Comparison of ENCODE assay signal across 16 mouse cellular contexts in the genomic region with DNA sequence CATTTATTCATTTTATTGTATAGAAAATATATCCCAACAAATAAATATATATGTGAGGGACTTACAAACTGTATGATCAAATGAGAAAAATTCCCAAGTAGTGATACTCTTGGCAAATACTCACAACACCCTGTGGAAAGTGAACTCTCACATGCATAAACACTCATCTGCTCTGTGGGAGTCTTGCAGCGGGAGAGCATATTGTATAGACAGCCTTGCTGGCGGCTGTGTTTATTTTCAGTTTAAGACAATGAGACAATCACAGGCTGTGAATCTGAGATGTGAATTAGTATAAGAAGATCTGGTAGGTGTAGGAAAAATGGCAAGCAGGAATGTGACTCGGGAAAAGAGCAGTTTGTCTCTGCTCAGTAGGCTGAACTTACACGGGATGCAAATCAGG.
DNase-seq lines count a peak whose midpoint lies in the region; ATAC-seq and TF ChIP-seq lines count a peak whose summit lies in the region.
"Had no signal": no experiment of that assay in that cellular context is flagged by ENCODE, and none has a peak within 500 bp of the region (broad histone marks: within the 10 kb centered on the region; RNA-seq: fewer than 3 reads in every experiment).

No protein-coding gene starts in this region.

- WGBS in midbrain, embryonic 11.5 days: 28% methylated on average over 4 of the region's 4 CpGs
- 9% methylated on average over 4 of the region's 4 CpGs for whole genome bisulfite sequencing in midbrain, embryonic 13.5 days
- WGBS in forebrain, postnatal 0 days: 22% methylated on average over 4 of the region's 4 CpGs

- peak; percentile 50; the same call in 1 of the 2 replicates for ATAC-seq in midbrain, embryonic 11.5 days (ENCODE audit: low FRiP score)
- no peak for ATAC-seq in midbrain, embryonic 13.5 days
- ATAC-seq in forebrain, postnatal 0 days: peak; percentile 65
- ATAC-seq in granulocyte monocyte progenitor cell, adult 5-6 weeks (replicated peaks; ENCODE audit: poor library complexity, severe bottlenecking): no peak
- ATAC-seq: hindbrain, embryonic 16.5 days had no signal

- no peaks in the 10 kb centered on the region for H3K27me3 ChIP-seq in midbrain, embryonic 11.5 days (ENCODE audit: control insufficient read depth, insufficient read depth, low read length)
- no peaks in the 10 kb centered on the region for H3K27me3 ChIP-seq in midbrain, embryonic 13.5 days
- no peaks in the 10 kb centered on the region for H3K27me3 ChIP-seq in forebrain, postnatal 0 days (ENCODE audit: insufficient read depth, low read length)

- H3K4me1 ChIP-seq in midbrain, embryonic 11.5 days (ENCODE audit: control insufficient read depth, insufficient read depth, low read length): peaks cover 5% of the 10 kb centered on the region; the same call in 1 of the 2 replicates
- H3K4me1 ChIP-seq in midbrain, embryonic 13.5 days (replicated peaks): peaks cover 5% of the 10 kb centered on the region; the same call in 1 of the 2 replicates
- no peaks in the 10 kb centered on the region for H3K4me1 ChIP-seq in forebrain, postnatal 0 days (ENCODE audit: insufficient read depth)

- no peaks in the 10 kb centered on the region for H3K36me3 ChIP-seq in midbrain, embryonic 11.5 days (ENCODE audit: control insufficient read depth, insufficient read depth, low read length)
- no peaks in the 10 kb centered on the region for H3K36me3 ChIP-seq in midbrain, embryonic 13.5 days
- no peaks in the 10 kb centered on the region for H3K36me3 ChIP-seq in forebrain, postnatal 0 days (ENCODE audit: insufficient read depth)
- H3K36me3 ChIP-seq: G1E had no signal

- H3K9ac ChIP-seq in midbrain, embryonic 11.5 days (ENCODE audit: low read length): no peak overlapping the region
- no peak overlapping the region for H3K9ac ChIP-seq in midbrain, embryonic 13.5 days (replicated peaks)
- H3K9ac ChIP-seq in forebrain, postnatal 0 days: no peak overlapping the region

- no peak overlapping the region for H3K27ac ChIP-seq in midbrain, embryonic 11.5 days (ENCODE audit: low read depth, low read length)
- H3K27ac ChIP-seq in midbrain, embryonic 13.5 days: no peak overlapping the region
- H3K27ac ChIP-seq in forebrain, postnatal 0 days (ENCODE audit: low read depth, low read length): no peak overlapping the region

- DNase-seq in midbrain, embryonic 11.5 days (ENCODE audit: low spot score, missing footprints): no peak
- DNase-seq in forebrain, postnatal 0 days: peak; percentile 68
- DNase-seq in layer of hippocampus, adult 9-10 months (ENCODE audit: low spot score): peak; percentile 12
- peak; percentile 27 to 56 for DNase-seq in right cerebral cortex, postnatal 10 days (ENCODE audit: low spot score in 2 of 2)
- no peak for DNase-seq in kidney, adult 18-20 months
- DNase-seq: adrenal gland, postnatal 10 days; cerebellum, postnatal 36 days; heart, adult 11 months; kidney, adult 8-10 months; liver; lung, adult 2 months; thymus, adult 18-20 months had no signal

- H3K9me3 ChIP-seq in midbrain, embryonic 11.5 days (ENCODE audit: control insufficient read depth, low read length): no peaks in the 10 kb centered on the region
- no peaks in the 10 kb centered on the region for H3K9me3 ChIP-seq in midbrain, embryonic 13.5 days
- no peaks in the 10 kb centered on the region for H3K9me3 ChIP-seq in forebrain, postnatal 0 days (ENCODE audit: low read length)
- H3K9me3 ChIP-seq: G1E had no signal

- H3K4me3 ChIP-seq in midbrain, embryonic 11.5 days (ENCODE audit: low read depth, low read length): no peak overlapping the region
- H3K4me3 ChIP-seq in midbrain, embryonic 13.5 days (replicated peaks): no peak overlapping the region
- H3K4me3 ChIP-seq in forebrain, postnatal 0 days (ENCODE audit: low read depth, low read length): no peak overlapping the region

- H3K4me2 ChIP-seq in midbrain, embryonic 11.5 days: no peak overlapping the region
- H3K4me2 ChIP-seq in midbrain, embryonic 13.5 days (replicated peaks): no peak overlapping the region
- H3K4me2 ChIP-seq in forebrain, postnatal 0 days (ENCODE audit: low read depth): no peak overlapping the region

- TF ChIP-seq CTCF in forebrain, postnatal 0 days (IDR thresholded peaks at IDR 0.05; ENCODE audit: low read depth): no peak

Comparison
In these comparisons a context has a peak if more than half of its experiments do, and no peak if none do; other contexts are left out.
1. ATAC-seq: peak in midbrain, embryonic 11.5 days (single experiment) and forebrain, postnatal 0 days (single experiment); none in midbrain, embryonic 13.5 days (single experiment) and granulocyte monocyte progenitor cell, adult 5-6 weeks (single experiment).
2. DNase-seq: peak in forebrain, postnatal 0 days (single experiment), layer of hippocampus, adult 9-10 months (single experiment) and right cerebral cortex, postnatal 10 days (2 of 2); none in midbrain, embryonic 11.5 days (single experiment) and kidney, adult 18-20 months (single experiment).